Mouse (Mus musculus) MEL (cell line): Measurements from ENCODE around the gene Rps16.

Source experiments
- CHD2 ChIP-seq: IDR thresholded peaks from 2 replicates; pipeline ENCODE4 v1.6.1; 2011; ENCODE audit warnings: low read length, improper control_type of control experiment
- CTCF ChIP-seq, 3 experiments: IDR thresholded peaks in 2 of 3; conservative IDR thresholded peaks in 1 of 3; 2 replicates each; pipeline ENCODE4 v1.5.1; 2011 to 2012; ENCODE audit warnings: low read length in 3 of 3, low read depth in 2 of 3, mild to moderate bottlenecking in 2 of 3, improper control_type of control experiment in 1 of 3, inconsistent platforms in 1 of 3, mixed read lengths in 1 of 3, moderate library complexity in 1 of 3; ENCODE audit not compliant: control insufficient read depth in 1 of 3, insufficient read depth in 1 of 3, poor library complexity in 1 of 3, severe bottlenecking in 1 of 3
- EP300 ChIP-seq, 2 experiments: IDR thresholded peaks; 2 replicates each; pipeline ENCODE4 v1.6.1; 2011; ENCODE audit warnings: improper control_type of control experiment in 2 of 2, low read length in 2 of 2, low read depth in 1 of 2, mild to moderate bottlenecking in 1 of 2
- KAT2A ChIP-seq: conservative IDR thresholded peaks from 2 replicates; pipeline ENCODE4 v1.6.1; 2012; ENCODE audit warnings: low read depth, low read length, improper control_type of control experiment, inconsistent platforms
- MAFK ChIP-seq: IDR thresholded peaks from 2 replicates; pipeline ENCODE4 v1.6.1; 2011; ENCODE audit warnings: low read depth, mild to moderate bottlenecking, low read length, improper control_type of control experiment, borderline replicate concordance
- POLR2A ChIP-seq, 2 experiments: IDR thresholded peaks; 2 replicates each; pipeline ENCODE4 v1.6.1; 2011 to 2012; ENCODE audit warnings: low read length in 2 of 2, mild to moderate bottlenecking in 2 of 2, control low read depth in 1 of 2, improper control_type of control experiment in 1 of 2, low read depth in 1 of 2, moderate library complexity in 1 of 2; ENCODE audit not compliant: control insufficient read depth in 1 of 2, insufficient read depth in 1 of 2, poor library complexity in 1 of 2
- TCF12 ChIP-seq: IDR thresholded peaks from 2 replicates; pipeline ENCODE4 v1.6.1; 2014; ENCODE audit warnings: low read depth, mild to moderate bottlenecking, inconsistent platforms, low read length, improper control_type of control experiment, moderate library complexity
- USF1 ChIP-seq: IDR thresholded peaks from 2 replicates; pipeline ENCODE4 v1.6.1; 2014; ENCODE audit warnings: low read depth, mild to moderate bottlenecking, inconsistent platforms, low read length, improper control_type of control experiment, moderate library complexity
- USF2 ChIP-seq, 2 experiments: IDR thresholded peaks; 2 replicates each; pipeline ENCODE4 v1.6.1; 2011 to 2012; ENCODE audit warnings: improper control_type of control experiment in 2 of 2, low read length in 2 of 2, borderline replicate concordance in 1 of 2, inconsistent platforms in 1 of 2, low read depth in 1 of 2, mild to moderate bottlenecking in 1 of 2; ENCODE audit not compliant: insufficient read depth in 1 of 2
- ZKSCAN1 ChIP-seq: IDR thresholded peaks from 2 replicates; pipeline ENCODE4 v1.6.1; 2012; ENCODE audit warnings: low read depth, mild to moderate bottlenecking, inconsistent platforms, low read length, improper control_type of control experiment, moderate library complexity

- TF ChIP-seq ZKSCAN1 (no peak), POLR2A (IDR thresholded peaks at IDR 0.05; ENCODE audit: control insufficient read depth in 1 of 2, insufficient read depth in 1 of 2, low read depth in 1 of 2, low read length in 2 of 2, poor library complexity in 1 of 2) (no peak; a peak in 1 of 4 replicates), CTCF (IDR thresholded peaks at IDR 0.05 in 2 of 3, conservative IDR thresholded peaks at IDR 0.05 in 1 of 3; ENCODE audit: control insufficient read depth in 1 of 3, insufficient read depth in 1 of 3, low read depth in 2 of 3, low read length in 3 of 3, poor library complexity in 1 of 3, severe bottlenecking in 1 of 3) (no peak), MAFK (no peak), CHD2 (no peak), KAT2A (no peak), EP300 (IDR thresholded peaks at IDR 0.05; ENCODE audit: low read depth in 1 of 2, low read length in 2 of 2) (no peak), USF1 (no peak), USF2 (IDR thresholded peaks at IDR 0.05; ENCODE audit: borderline replicate concordance in 1 of 2, insufficient read depth in 1 of 2, low read depth in 1 of 2, low read length in 2 of 2) (no peak), TCF12 (no peak)
These were observed 1.3 kb downstream of the Rps16 start for GRCm38 (mm10) chr7:28351676-28352191.
